Mouse (Mus musculus): ENCODE results near the gene Zfp846. TPM values are rescaled to one million over a fixed set of nuclear protein-coding genes. Genes with fewer than 3 reads are reported as not detected.

The Zfp846 gene
- total RNA-seq (2014; rRNA removed), result 2.7 and 4.3 TPM in 2 replicates
- polyA plus RNA-seq (2012; rRNA removed), result 0.61 and 1.5 TPM in 2 replicates

DNA sequence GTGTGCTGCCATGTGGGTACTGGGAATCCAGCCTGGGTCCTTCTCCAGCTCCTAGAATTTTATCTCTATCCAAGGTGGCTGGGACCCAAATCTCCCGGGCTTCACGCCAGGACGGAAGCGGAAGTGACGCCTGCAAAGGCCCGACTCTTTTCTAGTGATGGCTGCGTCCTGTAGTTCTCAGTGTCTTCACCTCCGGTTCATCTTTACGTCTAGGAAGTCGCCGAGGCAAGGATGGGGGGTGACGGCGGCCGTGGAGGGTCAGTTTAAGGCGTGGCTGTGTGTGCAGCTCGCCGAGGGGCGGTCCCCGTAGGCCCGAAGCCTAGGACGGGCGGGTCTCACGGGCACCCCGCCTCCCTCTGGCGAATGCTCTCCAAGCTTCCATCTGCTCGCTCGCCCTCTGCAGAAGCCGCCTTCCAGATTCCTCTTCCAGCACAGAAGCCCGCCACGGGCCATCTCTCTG lies at the start of gene Zfp846:
Zfp846 (plus strand) TSS at position 117 of the 460 bp plus-strand sequence.
- Histone ChIP-seq H3K4me3 (ENCODE audit: insufficient read depth, low read depth, low read length) (peak within 1 kb of the TSS; percentile 72), H3K4me1 (ENCODE audit: control insufficient read depth, insufficient read depth, low read length) (no peaks in the 10 kb centered on the region; the same call in 1 of the 2 replicates), H3K27me3 (ENCODE audit: control insufficient read depth, insufficient read depth, low read length) (0 out of 2 replicates have a peak, but pooled peaks cover 2% of the 10 kb centered on the region), H3K79me2 (ENCODE audit: control insufficient read depth, insufficient read depth, low read length) (no peaks in the 10 kb centered on the region; the same call in 1 of the 2 replicates), H3K36me3 (ENCODE audit: control insufficient read depth, insufficient read depth, low read length) (no peaks in the 10 kb centered on the region), H3K27ac (replicated peaks; ENCODE audit: insufficient read depth, low read depth, low read length) (0 out of 2 replicates have a peak within 1 kb of the TSS, but pooled peaks have one; percentile 16), H3K9ac (ENCODE audit: low read depth, low read length) (peak within 1 kb of the TSS; percentile 65)
- WGBS, result 1% methylated on average over 30 of the region's 30 CpGs
- DNase-seq (ENCODE audit: extremely low read depth, low read depth, low spot score), result peak; percentile 94
- TF ChIP-seq POLR2A (IDR thresholded peaks at IDR 0.05; ENCODE audit: extremely low read depth, insufficient read depth, low read length), result 0 out of 2 replicates have a peak, but pooled peaks have one; percentile 21
- no peak for TF ChIP-seq CTCF (IDR thresholded peaks at IDR 0.05; ENCODE audit: low read depth, low read length)

DNA sequence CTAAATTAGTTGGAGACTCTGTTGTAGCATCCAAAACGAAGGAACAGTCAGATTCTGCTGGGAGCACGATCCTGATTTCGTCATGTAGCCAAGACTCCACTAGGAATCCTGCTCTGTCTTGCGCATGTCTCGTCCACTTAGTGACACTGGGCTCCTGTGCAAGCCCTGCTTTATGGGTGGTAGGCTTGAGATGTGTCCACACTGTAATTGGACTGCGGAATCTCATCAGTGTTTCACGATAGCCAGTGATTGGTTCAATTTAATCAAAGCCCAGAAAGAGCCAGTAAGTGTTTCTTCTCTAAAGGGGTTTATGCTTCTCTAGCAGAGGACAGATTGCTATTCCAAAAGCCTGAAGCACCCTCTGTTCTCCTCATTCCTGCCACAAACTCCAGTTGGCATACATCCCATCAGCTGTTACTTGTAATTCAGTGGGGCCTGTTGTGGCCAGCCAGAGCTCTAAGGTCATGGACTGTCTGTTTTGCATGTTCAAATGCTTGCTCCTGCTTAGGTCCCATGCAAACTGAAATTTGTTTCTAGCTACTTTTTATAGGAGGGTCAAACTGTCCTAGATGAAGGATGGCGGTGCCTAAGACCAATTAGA lies 46.7 kb upstream of the Zfp846 start:
- no peak for TF ChIP-seq CTCF (IDR thresholded peaks at IDR 0.05; ENCODE audit: low read depth, low read length)
- no peak for TF ChIP-seq POLR2A (IDR thresholded peaks at IDR 0.05; ENCODE audit: extremely low read depth, insufficient read depth, low read length)
- no peak overlapping the region for H3K27ac ChIP-seq (replicated peaks; ENCODE audit: insufficient read depth, low read depth, low read length)
- no peaks in the 10 kb centered on the region for H3K4me1 ChIP-seq (ENCODE audit: control insufficient read depth, insufficient read depth, low read length)
- H3K27me3 ChIP-seq (ENCODE audit: control insufficient read depth, insufficient read depth, low read length), result no peaks in the 10 kb centered on the region
- H3K9ac ChIP-seq (ENCODE audit: low read depth, low read length), result no peak overlapping the region
- no peaks in the 10 kb centered on the region for H3K36me3 ChIP-seq (ENCODE audit: control insufficient read depth, insufficient read depth, low read length)
- no peak overlapping the region for H3K4me3 ChIP-seq (ENCODE audit: insufficient read depth, low read depth, low read length)
- no peaks in the 10 kb centered on the region for H3K79me2 ChIP-seq (ENCODE audit: control insufficient read depth, insufficient read depth, low read length)
- whole genome bisulfite sequencing, result 80% methylated on average over 8 of the region's 8 CpGs
- DNase-seq (ENCODE audit: extremely low read depth, low read depth, low spot score), result no peak

- Histone ChIP-seq H3K36me3 (ENCODE audit: control insufficient read depth, insufficient read depth, low read length) (no peaks in the 10 kb centered on the region), H3K4me3 (ENCODE audit: insufficient read depth, low read depth, low read length) (no peak overlapping the region), H3K27me3 (ENCODE audit: control insufficient read depth, insufficient read depth, low read length) (no peaks in the 10 kb centered on the region), H3K27ac (replicated peaks; ENCODE audit: insufficient read depth, low read depth, low read length) (no peak overlapping the region), H3K4me1 (ENCODE audit: control insufficient read depth, insufficient read depth, low read length) (no peaks in the 10 kb centered on the region), H3K9ac (ENCODE audit: low read depth, low read length) (no peak overlapping the region), H3K79me2 (ENCODE audit: control insufficient read depth, insufficient read depth, low read length) (no peaks in the 10 kb centered on the region)
- DNase-seq (ENCODE audit: extremely low read depth, low read depth, low spot score), result no peak
- WGBS, result 95% methylated on average over 2 of the region's 2 CpGs
- TF ChIP-seq CTCF (IDR thresholded peaks at IDR 0.05; ENCODE audit: low read depth, low read length) (no peak), POLR2A (IDR thresholded peaks at IDR 0.05; ENCODE audit: extremely low read depth, insufficient read depth, low read length) (no peak)
Measured at GRCm38 (mm10) chr9:20536598-20536997, 44.5 kb upstream of the Zfp846 start.

- DNase-seq (ENCODE audit: extremely low read depth, low read depth, low spot score), result peak; percentile 59
- Histone ChIP-seq H3K4me1 (ENCODE audit: control insufficient read depth, insufficient read depth, low read length) (no peaks in the 10 kb centered on the region; the same call in 1 of the 2 replicates), H3K9ac (ENCODE audit: low read depth, low read length) (no peak overlapping the region), H3K4me3 (ENCODE audit: insufficient read depth, low read depth, low read length) (peak overlapping the region; percentile 57; the same call in 1 of the 2 replicates), H3K27ac (replicated peaks; ENCODE audit: insufficient read depth, low read depth, low read length) (no peak overlapping the region; the same call in none of the 2 replicates), H3K79me2 (ENCODE audit: control insufficient read depth, insufficient read depth, low read length) (no peaks in the 10 kb centered on the region), H3K27me3 (ENCODE audit: control insufficient read depth, insufficient read depth, low read length) (no peaks in the 10 kb centered on the region), H3K36me3 (ENCODE audit: control insufficient read depth, insufficient read depth, low read length) (no peaks in the 10 kb centered on the region)
- no peak for TF ChIP-seq POLR2A (IDR thresholded peaks at IDR 0.05; ENCODE audit: extremely low read depth, insufficient read depth, low read length)
- TF ChIP-seq CTCF (IDR thresholded peaks at IDR 0.05; ENCODE audit: low read depth, low read length), result no peak
- WGBS, result 14% methylated on average over 6 of the region's 6 CpGs
Measured at GRCm38 (mm10) chr9:20543496-20543895, 37.6 kb upstream of the Zfp846 start.

- H3K4me3 ChIP-seq (ENCODE audit: insufficient read depth, low read depth, low read length), result peak overlapping the region; percentile 57
- H3K4me1 ChIP-seq (ENCODE audit: control insufficient read depth, insufficient read depth, low read length), result no peaks in the 10 kb centered on the region; the same call in 1 of the 2 replicates
- no peaks in the 10 kb centered on the region for H3K27me3 ChIP-seq (ENCODE audit: control insufficient read depth, insufficient read depth, low read length)
- H3K27ac ChIP-seq (replicated peaks; ENCODE audit: insufficient read depth, low read depth, low read length), result peak overlapping the region; percentile 85
- 4% methylated on average over 43 of the region's 43 CpGs for WGBS
- DNase-seq (ENCODE audit: extremely low read depth, low read depth, low spot score), result peak; percentile 77
- no peaks in the 10 kb centered on the region for H3K36me3 ChIP-seq (ENCODE audit: control insufficient read depth, insufficient read depth, low read length)
- no peaks in the 10 kb centered on the region for H3K79me2 ChIP-seq (ENCODE audit: control insufficient read depth, insufficient read depth, low read length)
- 0 out of 2 replicates have a peak, but pooled peaks have one; percentile 2 for TF ChIP-seq CTCF (IDR thresholded peaks at IDR 0.05; ENCODE audit: low read depth, low read length)
- 0 out of 2 replicates have a peak, but pooled peaks have one; percentile 16 for TF ChIP-seq POLR2A (IDR thresholded peaks at IDR 0.05; ENCODE audit: extremely low read depth, insufficient read depth, low read length)
- H3K9ac ChIP-seq (ENCODE audit: low read depth, low read length), result peak overlapping the region; percentile 64
Measured at GRCm38 (mm10) chr9:20544070-20544821, 36.8 kb upstream of the Zfp846 start.
